Mouse (Mus musculus): ENCODE measurements around the gene Urb1.

Urb1 gene

DNA sequence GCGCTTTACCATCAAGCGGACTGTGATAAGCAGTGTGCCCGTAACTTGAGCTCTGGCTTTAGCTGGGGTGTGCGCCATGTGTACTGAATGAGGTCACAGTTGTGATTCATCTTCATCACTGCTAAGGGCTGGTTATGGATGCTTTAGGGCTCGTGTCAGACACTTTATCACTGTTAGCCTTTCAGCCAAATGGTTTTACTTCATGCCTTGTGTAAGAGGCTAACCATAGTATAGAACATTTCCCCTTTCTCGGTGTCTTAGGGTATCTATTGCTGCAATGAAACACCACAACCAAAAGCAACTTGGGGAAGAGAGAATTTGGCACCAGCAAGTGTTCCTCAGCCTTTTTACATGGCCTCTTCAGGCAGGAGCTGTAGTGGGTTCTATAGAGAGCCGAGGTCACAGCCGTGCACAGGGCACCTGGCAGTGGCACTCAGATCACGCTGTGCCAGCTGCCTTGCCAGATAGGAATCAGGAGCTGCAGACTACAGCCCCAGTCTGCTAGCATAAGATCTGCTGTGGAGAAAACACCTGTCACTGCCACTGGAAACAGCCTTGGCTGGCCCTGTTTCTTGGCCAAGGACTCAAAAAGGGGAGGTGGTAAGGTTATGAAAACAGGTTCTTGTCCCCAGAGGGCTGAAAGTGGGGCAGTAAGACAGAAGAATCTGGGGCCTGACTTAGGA is 44.9 kb downstream of the Urb1 start:
- peak; percentile 21 for DNase-seq (ENCODE audit: low spot score)

DNA sequence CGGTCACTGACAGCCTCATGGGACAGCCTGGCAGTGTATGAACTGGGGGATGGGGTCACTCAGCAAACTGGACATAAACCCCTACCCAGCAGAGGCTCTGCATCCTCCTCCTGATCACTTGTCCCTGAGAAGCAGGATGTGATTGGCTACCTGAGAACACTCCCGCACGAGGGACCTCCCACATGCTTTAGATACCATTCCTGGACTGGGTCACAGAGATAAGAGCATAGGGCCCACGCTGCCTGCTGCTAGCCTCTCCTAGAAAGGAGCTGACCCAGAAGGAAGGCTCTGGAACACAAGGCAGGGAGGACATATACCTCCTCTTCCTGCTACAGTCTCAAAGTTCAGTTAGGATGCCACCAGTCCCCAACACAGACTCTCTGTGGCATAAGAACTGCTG is 49.7 kb downstream of the Urb1 start:
- peak; percentile 19 for DNase-seq (ENCODE audit: low spot score)

DNA sequence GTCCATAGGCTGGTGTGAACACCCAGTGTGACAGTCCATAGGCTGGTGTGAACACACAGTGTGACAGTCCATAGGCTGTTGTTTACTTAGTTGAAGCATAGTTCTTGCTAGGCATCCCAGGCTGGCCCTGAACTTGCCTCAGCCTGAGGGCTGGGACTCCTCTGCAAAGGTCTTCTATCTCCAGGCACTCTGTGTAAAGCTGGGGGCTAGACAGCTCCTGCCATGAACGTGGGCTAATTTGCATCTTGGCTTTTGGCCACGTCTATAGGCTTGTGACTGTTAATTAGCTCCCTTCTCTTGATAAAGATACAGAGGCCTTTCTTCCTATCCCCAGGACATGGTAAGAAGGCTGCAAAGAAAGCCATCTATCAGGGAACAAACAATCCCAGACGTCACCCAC is 50.9 kb downstream of the Urb1 start:
- DNase-seq (ENCODE audit: low spot score) = no peak

DNA sequence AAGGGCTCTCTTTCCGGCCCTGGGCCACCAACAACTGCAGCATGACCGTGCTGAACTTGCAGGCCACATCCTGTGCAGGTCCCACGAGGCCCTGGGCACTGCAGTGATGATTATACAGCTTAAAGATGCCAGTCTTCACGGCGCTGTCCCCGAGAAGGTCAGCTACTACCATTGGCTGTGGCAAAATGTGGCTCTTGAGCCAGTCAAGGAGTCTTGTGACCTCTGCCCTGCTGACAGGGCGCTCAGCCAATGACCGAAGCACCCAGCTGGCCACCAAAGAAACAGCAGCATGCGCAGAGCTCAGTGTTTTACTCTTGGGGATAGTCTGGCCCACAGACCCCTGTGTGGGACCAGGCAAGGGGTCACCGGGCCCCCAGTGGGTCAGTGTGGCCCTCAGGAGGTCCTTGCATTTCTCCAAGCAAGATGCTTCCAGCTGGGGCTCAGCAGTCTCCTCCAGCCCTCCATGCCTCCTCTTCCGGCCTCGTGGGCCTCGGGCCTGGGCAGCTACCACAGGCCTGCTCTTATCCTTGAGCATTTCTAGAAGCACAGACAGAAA is 56.7 kb downstream of the Urb1 start:
- no peak for DNase-seq (ENCODE audit: low spot score)

DNA sequence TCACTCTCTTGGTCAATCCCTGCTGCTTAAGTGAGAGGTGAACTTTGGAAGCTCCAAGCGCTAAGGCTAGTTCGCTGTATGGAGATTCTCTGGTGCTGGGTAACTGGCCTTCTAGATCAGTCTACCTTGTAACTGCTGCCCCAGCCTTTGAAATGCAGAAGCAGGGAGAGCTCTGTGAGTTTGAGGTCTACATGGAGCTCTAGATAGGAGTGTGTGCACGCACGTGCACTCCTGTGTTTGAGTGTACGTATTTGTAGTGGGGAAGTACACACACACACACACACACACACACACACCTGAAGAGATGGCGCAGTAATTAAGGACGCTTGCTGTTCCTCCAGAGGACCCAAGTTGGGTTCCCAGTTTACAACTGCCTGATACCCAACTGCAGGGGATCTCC is 62.0 kb downstream of the Urb1 start:
- DNase-seq (ENCODE audit: low spot score) = no peak

DNA sequence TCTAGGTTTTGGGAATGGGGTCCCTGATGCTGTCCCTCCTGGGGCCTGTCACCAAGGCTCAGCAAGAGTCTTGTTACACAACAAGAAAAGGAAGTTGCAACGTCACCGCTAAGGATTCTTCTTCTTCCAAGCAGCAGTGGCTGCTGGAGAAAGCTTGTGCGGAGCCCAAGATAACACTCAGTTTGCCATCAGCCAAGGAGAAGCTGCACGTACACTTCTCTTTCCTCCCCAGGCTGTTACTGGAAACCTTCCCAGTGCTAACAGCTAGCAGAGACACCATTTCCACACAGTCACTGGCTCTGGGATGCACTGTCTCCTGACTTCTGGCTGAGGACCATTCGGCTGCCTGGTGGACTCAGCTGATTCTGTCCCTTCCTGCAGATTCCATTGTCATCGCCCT is 63.1 kb downstream of the Urb1 start:
- no peak for DNase-seq (ENCODE audit: low spot score)

DNA sequence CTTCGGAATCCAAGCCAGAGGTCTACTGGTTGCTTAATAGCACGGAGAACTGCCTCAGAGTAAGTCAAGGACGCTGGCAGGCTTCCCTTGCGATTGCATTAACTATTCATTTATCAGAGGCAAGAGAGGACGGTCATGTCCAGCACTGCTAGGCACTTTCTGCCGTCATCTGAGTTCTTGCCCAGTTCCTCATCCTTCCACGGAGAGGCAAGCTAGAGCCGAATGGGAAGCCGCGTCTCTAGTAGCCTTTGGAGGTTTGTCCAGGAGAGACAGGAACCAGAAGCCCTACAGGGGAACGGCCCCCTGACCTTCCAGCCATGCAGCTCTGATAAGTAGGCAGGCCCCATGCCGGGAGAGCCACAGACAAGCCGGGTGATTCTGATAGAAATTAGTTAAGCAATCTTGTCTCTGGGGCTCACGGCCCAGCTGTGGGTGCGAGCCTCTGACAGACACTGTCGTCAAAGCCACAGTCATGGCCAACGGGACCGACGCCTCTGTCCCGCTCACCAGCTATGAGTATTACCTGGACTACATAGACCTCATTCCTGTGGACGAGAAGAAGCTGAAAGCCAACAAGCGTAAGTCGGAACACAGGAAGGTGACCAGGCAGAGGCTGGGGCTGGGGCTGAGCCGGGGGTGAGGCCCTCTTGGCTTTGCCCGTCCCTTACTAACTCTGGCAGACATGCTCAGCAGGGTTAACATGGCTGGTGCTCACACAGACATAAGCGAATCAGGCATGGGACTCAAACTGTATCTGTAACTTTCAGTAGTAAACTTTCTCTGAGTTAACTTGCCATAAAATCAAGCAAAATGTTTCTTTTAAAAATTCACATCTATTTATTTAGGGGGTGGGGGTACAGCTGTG is 71.9 kb downstream of the Urb1 start, which contains the start of gene Mrap:
Mrap (plus strand) TSS at position 116 of the 865 bp plus-strand sequence.
- peak; percentile 45 for DNase-seq (ENCODE audit: low spot score)

DNA sequence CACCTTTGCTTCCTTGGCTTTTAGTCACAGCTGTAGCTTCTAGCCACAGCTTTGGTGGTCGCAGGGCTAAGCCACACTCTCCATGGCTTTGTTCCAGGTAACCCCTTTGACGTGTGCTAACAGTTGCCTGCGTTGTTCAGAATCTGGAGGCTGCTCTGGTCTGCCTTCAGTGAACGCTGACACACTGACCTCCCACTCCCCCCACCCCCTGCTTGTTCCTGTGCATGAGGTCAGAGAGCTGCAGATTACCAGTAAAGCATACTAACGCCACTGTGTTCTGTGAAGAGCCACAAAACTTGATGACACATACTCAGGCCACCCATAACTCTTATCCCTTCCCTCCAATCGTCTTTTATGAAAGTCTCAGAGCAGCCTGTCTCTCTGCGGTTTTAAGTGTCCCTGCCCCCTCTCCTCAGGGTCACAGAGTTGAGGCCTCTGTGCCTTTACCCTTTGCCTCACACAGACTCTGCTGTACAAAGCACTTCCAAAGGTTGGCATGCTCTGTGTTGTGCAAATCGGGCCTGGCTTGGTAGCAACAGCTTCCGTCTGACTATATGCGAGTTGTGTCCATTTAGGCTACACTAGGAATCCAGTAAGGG is 73.4 kb downstream of the Urb1 start:
- DNase-seq (ENCODE audit: low spot score) = no peak

DNA sequence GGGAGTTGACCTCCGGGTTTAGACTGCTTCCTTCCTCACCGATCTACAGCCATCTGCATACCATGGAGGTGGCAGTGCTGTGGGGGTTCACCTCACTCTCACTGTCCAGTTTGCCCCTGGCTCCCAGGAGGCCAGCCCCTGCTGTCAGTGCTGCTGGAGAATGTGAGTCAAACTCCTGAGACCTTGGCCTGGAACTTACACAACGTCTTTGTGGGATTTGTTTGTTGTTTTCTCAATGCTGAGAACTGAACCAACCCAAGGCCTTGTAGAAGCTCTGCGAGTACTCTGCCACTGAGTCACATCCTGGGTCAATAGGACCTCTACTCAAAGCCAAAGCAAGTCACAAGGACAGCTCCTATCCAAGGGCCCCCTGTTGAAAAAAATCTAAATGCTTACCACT is 74.6 kb downstream of the Urb1 start:
- DNase-seq (ENCODE audit: low spot score) = no peak

DNA sequence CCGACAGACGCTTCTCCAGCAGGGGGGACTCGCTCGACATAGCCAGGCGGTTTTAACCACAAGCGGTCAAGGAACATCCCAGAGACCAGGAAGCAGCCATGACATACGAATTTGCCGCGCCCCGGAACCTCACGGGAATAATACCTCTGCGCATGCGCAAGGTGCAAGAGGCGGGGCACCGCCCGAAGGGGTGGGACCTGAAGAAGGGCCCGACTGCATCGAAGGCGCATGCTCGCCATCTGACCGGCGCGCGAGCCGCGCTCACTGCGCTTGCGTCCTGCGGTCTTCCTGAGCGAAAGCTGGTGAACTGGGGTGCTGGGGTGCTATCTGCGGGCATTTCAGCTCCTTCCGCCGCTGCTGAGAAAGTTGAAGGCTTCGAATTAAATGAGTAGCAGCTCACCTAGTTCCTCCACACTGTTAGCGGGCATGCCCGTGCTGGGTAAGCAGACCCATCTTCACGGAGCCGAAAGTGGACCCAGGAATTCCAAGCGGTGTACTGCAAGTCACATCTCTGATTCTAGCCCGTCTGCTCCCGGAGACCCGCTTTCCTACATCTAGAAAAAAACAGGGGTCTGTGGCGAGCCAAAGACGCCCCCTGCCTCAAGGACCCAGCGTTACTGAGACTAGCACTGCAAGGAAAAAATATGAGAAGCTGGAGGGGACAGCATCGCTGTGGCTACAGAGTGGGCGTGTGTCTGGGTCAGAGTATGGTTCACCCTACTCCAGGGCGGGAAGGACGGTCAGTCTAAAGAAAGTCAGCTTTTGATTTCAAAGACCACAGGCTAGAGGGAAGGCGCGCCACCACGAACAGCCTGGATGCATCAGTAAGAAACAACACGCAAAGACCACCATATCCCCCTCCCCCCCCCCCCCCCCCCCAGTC is 82.7 kb downstream of the Urb1 start, which contains the start of gene Mis18a:
Mis18a (minus strand) TSS at position 172 of the 883 bp plus-strand sequence.
- peak; percentile 98 for DNase-seq (ENCODE audit: low spot score)

DNA sequence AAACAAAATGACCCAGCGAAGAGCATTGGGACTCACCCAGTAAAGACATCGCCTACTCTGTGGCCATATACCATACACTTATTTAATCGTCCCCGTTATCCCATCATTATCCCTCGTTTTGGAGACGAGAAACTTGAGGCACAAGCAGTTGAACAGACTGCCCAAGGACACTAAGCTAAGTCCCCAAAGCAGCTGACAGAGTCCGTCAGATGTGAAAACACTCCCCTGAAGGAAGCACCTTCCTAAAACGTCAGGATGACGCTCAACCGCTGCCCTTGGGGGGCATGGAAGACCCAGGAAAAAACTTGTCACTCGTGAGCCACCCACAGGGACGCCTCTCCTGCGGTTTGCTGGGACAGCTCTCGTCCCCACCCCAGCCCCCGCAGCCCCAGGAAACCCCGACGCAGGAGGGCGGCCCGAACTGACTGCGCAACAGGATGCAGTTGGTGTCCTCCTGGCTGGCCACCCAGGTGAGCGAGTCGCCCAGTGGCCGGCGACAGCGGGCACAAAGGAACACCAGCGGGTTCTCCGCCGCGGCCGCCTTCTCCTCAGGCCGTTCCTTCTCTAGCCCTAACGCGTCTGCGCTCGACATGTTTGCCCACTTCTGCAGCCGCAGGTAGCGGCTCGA is 83.5 kb downstream of the Urb1 start:
- DNase-seq (ENCODE audit: low spot score) = no peak

DNA sequence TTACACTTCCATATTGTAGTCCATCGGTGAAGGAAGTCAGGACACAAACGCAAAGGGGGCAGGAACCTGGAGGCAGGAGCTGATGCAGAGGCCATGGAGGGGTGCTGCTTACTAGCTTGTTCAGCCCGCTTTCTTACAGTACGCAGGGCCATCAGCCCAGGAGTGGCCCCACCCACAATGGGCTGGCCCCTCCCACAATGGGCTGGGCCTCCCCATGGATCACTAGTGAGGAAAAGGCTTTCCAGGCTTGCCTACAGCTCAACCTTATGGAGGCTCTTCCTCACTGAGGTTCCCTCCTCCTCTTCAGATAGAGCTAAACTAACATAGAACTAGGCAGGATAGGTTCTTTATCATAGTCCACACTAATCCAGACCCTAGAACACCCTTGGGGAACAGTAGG is 86.2 kb downstream of the Urb1 start:
- DNase-seq (ENCODE audit: low spot score) = no peak

DNA sequence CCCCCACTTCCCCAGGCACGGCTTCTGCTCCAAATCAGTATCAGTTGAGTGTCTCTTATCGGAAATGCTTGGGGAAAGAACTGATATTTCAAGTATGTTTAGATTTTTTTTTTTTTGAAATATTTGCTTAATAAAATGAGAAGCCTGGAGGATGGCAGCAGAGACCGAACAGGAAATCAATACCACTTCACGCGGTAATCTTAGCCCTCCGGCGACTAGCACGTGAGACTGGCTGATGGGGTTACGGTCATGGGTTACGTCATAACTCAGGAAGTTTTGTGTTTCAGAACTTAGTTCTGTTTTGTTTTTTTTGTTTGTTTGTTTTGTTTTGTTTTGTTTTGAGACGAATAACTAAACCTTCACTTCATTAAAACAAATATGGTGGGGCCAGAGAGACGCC is 99.9 kb downstream of the Urb1 start:
- no peak for DNase-seq (ENCODE audit: low spot score)

DNA sequence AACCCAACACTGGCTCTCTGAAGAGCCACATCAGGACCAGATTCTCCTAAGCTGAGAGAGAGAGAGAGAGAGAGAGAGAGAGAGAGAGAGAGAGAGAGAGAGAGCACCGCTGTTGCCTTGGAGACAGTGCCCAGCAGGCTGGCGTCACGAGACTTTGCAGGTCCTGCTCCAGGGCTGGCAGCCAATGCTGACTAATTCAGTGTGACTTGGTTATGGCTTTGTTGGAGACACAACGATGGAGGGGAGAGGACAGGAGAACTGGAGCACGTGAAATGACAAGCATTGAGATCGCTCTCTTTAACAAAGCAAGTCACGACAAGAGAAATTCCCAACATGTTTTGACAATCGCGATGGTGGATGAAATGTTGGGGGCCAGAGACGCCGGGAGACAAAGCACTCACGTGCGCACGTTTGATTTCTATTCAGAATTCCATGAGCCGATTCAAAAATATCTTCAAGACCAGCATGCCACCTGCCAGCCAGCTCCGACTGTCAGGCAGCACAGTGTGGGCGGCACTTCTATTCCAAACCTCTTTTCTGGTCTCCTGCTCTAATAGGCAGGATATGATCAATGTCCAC is 100.4 kb downstream of the Urb1 start:
- DNase-seq (ENCODE audit: low spot score) = peak; percentile 64

DNA sequence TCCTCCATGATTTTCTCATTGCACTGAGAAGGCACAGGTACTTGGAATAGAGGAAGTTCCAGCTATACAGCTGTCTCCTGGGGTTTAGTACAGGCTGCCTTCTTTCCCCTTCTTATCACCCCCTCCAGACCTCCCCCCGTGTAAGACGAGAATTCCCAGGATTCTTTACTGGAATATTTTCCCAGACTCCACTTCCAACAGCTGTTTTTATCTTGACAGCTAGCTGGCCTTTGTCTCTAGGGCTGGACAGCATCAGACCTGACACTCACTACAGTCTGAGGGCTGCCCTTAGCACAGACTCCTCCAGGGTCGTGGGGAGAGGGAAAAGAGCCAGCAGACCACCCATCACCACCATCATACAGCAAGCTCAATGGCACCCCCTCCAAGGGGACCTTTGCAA is 103.9 kb downstream of the Urb1 start:
- DNase-seq (ENCODE audit: low spot score) = peak; percentile 51

DNA sequence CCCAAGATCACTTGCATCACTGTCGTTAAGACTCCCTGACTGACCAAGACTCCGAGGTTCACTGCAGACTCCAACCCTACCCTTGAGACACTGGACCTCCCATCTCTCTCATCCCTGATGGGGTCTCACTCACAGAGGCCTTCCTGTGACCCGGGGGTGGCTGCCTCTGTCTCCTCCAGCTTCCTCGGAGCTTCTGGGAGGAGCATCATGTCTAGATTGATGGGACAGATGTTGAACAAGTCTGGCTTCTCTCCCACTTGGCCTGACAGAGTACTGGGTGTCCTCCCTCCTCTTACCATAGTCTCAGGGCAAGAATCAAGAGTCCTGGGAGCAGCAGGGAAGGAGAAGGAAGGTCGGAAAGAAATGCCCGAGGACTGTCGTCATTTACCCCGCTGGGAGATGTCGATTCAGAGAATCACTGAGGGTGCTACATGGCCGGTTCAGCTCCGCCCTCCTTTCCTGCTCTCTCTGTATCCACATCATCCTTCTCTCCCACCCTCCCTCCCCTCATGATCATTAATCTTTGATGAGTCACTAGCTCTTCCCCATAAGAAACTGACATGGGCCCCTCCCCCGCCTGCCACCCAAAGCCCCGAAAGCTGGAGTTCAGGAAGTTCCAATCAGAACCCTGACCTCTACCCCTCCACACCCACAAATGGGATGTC is 105.9 kb downstream of the Urb1 start:
- DNase-seq (ENCODE audit: low spot score) = peak; percentile 30

DNA sequence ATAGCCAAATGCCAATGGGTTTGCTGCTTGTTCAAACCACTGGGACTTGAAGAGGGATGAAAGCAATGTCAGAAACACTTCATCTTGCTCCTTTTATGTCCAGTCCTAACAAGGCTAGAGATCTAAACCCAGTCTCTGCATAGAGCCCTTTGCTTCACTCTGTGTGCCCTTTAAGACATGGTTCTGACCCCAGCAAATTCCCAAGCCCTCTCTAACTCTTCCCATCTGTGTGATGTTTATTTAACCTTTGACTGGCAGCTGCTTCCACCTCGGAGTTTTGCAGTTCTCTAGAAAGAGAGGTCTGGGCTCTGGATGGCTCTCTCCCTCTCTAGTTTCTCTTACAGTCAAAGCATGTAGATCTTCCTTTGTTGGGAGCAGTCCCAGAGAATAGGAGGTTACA is 106.6 kb downstream of the Urb1 start:
- peak; percentile 79 for DNase-seq (ENCODE audit: low spot score)

DNA sequence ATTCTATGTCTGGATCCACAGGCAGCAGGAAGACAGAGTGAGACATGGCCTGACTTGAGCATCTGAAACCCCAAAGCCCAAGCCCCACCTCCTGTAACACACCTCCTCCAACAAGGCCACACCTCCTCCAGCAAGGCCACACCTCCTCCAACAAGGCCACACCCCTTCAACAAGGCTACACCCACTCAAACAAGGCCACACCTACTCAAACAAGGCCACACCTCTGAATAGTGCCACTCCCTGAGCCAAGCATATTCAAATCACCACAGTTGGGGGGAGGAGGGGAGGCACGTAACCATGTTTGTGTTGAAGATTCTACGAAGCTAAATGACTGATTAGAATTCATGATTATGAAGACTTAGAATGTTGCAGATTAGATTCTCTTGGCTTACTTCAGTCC is 108.7 kb downstream of the Urb1 start:
- DNase-seq (ENCODE audit: low spot score) = no peak
